Mouse (Mus musculus) hindbrain, embryonic 10.5 days (tissue): Measurements from ENCODE around the gene Plcxd2. TPM values are rescaled to one million over a fixed set of nuclear protein-coding genes. Genes with fewer than 3 reads are reported as not detected.

Source experiments
- DNase-seq: peaks from one replicate; pipeline ENCODE4 v3.0.0-alpha.2; 2017; ENCODE audit warnings: low spot score
- H3K27ac ChIP-seq: fragments of 300-500 bp; sonication (generic); 2 replicates; pipeline ENCODE4 v1.5.1; 2016; ENCODE audit warnings: mild to moderate bottlenecking, moderate library complexity
- H3K27me3 ChIP-seq: fragments of 300-500 bp; sonication (generic); 2 replicates; pipeline ENCODE4 v1.6.1; 2016; ENCODE audit warnings: mild to moderate bottlenecking; ENCODE audit not compliant: poor library complexity, insufficient read depth, severe bottlenecking
- H3K36me3 ChIP-seq: fragments of 300-500 bp; sonication (generic); 2 replicates; pipeline ENCODE4 v1.6.1; 2016; ENCODE audit warnings: mild to moderate bottlenecking, moderate library complexity
- H3K4me1 ChIP-seq: fragments of 300-500 bp; sonication (generic); replicated peaks from 2 replicates; pipeline ENCODE4 v1.6.1; 2016; ENCODE audit warnings: mild to moderate bottlenecking
- H3K4me3 ChIP-seq: fragments of 300-500 bp; sonication (generic); 2 replicates; pipeline ENCODE4 v1.5.1; 2016; ENCODE audit warnings: mild to moderate bottlenecking, moderate library complexity
- H3K9me3 ChIP-seq: fragments of 300-500 bp; sonication (generic); 2 replicates; pipeline ENCODE4 v1.6.1; 2016; ENCODE audit warnings: mild to moderate bottlenecking, moderate library complexity
- WGBS: fragments of 180-500 bp; shearing (Covaris S2); methylation state at CpG from one replicate; pipeline ENCODE4 v1.1.7; 2016; 5-methylcytosine and 5-hydroxymethylcytosine counted together
- polyA plus RNA-seq: library from polyadenylated mRNA; unstranded; fragments of >200 nt; fragmentation: Nextera tagmentation; extraction: Ambion mirVana; gene quantifications from 2 replicates; pipeline ENCODE4 v1.2.1, GENCODE M21; 2016

The Plcxd2 gene
- polyA plus RNA-seq, result 3.0 and 3.3 TPM in 2 replicates

DNA sequence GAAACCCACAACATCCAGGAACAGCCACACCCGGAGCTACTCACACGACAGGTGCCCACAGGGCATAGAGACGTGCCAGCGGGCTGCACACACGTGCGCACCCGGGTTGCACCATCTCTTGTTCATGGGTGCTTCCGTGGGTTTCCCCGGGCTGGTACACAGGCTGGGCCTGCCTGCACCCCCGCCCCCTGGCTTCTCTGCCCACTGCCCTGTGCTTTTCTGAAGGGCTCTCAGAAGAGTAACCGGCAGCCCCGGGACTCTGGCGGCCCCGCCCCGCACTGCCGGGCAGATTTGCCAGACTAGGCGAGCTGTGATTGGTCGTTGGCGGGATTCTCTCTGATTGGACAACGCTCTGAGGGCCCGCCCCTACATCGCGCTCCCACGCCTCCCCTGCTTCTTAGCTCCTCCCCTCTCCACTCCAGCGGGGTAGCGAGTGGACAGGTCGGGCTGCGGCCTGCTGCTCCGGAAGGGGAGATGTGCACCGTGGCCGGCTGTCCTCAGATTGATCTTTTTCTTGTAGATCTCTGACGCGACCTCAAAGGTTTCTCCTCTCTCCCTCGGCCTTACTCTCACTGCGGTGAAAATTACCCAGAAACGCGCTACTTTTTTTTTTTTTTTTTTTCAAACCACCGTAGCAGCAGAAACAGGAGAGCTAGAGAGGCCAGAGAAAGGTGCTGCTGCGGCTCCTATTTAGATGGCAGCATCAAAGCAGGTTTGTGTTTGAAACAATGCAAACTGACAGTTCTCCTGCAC is at the start of gene Plcxd2:
Gene Plcxd2, minus strand, starts transcription at position 66 of the 753 bp plus-strand sequence.
- peaks cover 15% of the 10 kb centered on the region for H3K4me1 ChIP-seq
- peaks cover 8% of the 10 kb centered on the region; the same call in 1 of the 2 replicates for H3K27me3 ChIP-seq
- DNase-seq, result peak; percentile 95
- no peaks in the 10 kb centered on the region for H3K36me3 ChIP-seq
- peak within 1 kb of the TSS; percentile 69 for H3K4me3 ChIP-seq
- no peaks in the 10 kb centered on the region for H3K9me3 ChIP-seq
- WGBS, result under 1% methylated on average over 39 of the region's 39 CpGs
- H3K27ac ChIP-seq, result peak within 1 kb of the TSS; percentile 86

DNA sequence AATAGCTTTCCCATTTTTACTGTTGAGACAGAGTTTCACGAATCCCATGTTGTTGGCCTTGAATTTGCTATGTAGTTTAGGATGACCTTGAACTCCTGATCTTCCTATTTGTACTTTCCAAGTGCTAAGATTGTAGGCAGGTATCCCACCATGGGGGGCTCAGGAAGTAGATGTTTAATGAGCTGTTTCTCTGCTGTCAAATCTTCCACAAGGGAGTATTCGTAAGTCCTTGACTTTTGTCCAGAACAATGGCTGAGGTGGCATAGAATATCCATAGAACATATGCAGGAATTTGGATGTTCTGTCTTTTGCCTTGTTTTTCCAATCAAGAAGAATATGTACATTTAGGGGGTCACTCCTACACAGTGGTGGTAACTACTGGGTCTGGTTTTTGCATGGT is 36.9 kb upstream of the Plcxd2 start:
- H3K27ac ChIP-seq, result no peak overlapping the region
- no peak overlapping the region for H3K4me3 ChIP-seq
- H3K9me3 ChIP-seq, result no peaks in the 10 kb centered on the region
- H3K4me1 ChIP-seq, result no peaks in the 10 kb centered on the region
- H3K27me3 ChIP-seq, result no peaks in the 10 kb centered on the region
- no peak for DNase-seq
- H3K36me3 ChIP-seq, result no peaks in the 10 kb centered on the region
- WGBS, result 89% methylated on average over 2 of the region's 2 CpGs

DNA sequence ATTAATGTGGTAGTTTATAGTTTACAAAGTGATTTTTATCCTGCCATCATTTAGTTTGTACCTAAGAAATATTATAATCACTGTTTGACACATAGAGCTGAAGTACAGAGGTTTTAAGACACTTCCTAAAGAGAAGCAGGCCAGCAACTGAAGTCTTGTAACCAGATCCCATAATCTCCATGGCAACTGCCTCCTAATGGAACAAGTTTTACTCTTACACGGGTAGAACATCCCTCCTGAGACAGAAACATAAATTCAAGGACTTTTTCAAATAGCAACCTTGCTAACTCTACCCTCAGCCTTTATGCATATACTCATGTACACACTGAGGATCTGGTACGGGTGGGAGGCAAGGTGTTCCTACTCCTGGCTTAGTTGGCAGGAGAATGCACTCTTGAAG is 26.2 kb upstream of the Plcxd2 start:
- no peak overlapping the region for H3K27ac ChIP-seq
- WGBS, result 58% methylated on average over 2 of the region's 2 CpGs
- H3K27me3 ChIP-seq, result no peaks in the 10 kb centered on the region
- H3K4me1 ChIP-seq, result no peaks in the 10 kb centered on the region
- no peak overlapping the region for H3K4me3 ChIP-seq
- DNase-seq, result no peak
- H3K9me3 ChIP-seq, result no peaks in the 10 kb centered on the region
- no peaks in the 10 kb centered on the region for H3K36me3 ChIP-seq

DNA sequence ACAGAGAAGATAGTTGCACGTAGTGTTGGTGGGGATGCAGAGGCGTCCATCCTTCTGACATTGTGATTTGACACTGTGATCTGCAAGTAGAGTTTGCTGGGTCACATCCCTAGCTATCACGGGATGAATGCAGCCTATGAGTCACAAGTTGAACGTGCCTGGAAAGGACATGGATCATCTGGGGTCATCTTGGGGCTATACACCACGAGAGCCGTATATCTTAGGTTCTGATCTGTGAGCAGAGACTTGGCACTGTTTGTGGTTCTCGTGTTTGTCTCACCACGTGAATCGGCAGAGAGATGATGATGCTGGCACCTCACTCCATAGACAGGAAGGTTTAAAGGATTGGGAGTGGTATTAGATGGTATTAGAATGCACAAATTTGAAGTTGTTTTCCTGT is 23.9 kb upstream of the Plcxd2 start:
- no peak overlapping the region for H3K27ac ChIP-seq
- no peaks in the 10 kb centered on the region for H3K36me3 ChIP-seq
- no peaks in the 10 kb centered on the region for H3K27me3 ChIP-seq
- no peak for DNase-seq
- 83% methylated on average over 9 of the region's 9 CpGs for WGBS
- H3K4me3 ChIP-seq, result no peak overlapping the region
- no peaks in the 10 kb centered on the region for H3K4me1 ChIP-seq
- no peaks in the 10 kb centered on the region for H3K9me3 ChIP-seq

DNA sequence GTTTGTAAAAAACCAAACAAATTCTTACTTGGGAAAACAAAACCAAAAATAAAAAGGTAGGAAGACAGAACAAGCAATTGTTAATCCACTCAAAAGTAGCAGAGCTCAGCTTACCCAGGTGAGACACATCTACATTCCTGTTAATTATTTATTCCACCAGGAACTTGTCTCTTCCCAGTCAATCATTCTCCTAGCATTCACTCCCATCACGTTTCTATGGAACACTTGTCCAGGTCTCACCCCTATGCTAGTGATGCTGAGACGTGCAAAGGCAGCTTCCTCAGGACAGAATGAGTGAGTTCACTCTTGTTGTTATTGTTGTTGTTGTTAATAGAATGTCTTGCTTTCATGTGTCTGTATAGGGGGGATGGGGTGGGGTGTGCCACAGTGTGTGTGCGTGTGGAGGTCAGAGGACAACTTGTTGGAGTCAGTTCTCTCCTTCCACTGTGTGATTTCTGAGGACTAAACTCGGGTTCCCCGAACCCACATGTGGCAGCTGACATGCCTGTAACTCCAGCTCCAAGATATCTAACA is 13.0 kb upstream of the Plcxd2 start:
- no peak overlapping the region for H3K4me3 ChIP-seq
- WGBS, result 79% methylated on average over 5 of the region's 5 CpGs

DNA sequence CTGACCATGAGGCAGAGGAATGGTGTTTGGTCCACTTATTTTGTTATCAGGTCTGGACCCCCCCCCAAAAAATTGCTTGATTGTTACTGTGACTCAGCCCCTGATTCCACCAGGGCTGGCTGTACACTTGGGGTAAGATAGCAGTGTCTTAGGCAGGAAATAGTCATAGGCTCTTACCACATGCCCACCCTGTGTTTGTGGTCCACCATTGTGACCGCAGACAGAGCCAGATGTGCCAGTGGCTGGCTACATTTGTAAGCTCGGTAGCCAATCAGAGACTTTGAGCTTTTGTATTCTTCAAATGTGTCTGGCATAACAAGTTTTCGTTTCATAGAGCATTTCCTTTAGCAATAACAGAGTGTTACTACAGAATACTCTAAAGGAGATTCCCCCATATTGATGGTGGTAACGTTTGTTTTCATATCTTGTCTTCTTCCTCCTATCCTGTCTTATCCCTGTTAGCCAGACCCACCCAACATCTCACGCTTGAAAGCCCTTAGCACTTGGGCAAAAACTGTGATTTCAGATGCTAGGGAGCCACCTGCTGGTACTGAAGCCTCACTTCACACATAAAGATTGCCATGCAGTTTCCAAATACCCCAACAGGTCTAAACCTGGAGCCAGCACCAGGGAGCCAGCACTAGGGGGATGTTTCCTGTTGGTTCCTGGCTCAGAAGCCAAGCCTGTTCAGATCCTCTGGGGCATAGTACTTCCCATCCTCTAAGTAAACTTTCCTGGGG is 12.3 kb upstream of the Plcxd2 start:
- no peaks in the 10 kb centered on the region for H3K27me3 ChIP-seq
- 56% methylated on average over 5 of the region's 5 CpGs for WGBS
- H3K27ac ChIP-seq, result no peak overlapping the region
- H3K9me3 ChIP-seq, result no peaks in the 10 kb centered on the region
- no peaks in the 10 kb centered on the region for H3K4me1 ChIP-seq
- H3K4me3 ChIP-seq, result no peak overlapping the region
- DNase-seq, result peak; percentile 47
- no peaks in the 10 kb centered on the region for H3K36me3 ChIP-seq

More for the DNA sequence above, 13.0 kb upstream of the Plcxd2 start:
- H3K36me3 ChIP-seq, result no peaks in the 10 kb centered on the region
- H3K4me1 ChIP-seq, result no peaks in the 10 kb centered on the region
- no peaks in the 10 kb centered on the region for H3K27me3 ChIP-seq
- H3K27ac ChIP-seq, result no peak overlapping the region
- no peak for DNase-seq
- no peaks in the 10 kb centered on the region for H3K9me3 ChIP-seq

DNA sequence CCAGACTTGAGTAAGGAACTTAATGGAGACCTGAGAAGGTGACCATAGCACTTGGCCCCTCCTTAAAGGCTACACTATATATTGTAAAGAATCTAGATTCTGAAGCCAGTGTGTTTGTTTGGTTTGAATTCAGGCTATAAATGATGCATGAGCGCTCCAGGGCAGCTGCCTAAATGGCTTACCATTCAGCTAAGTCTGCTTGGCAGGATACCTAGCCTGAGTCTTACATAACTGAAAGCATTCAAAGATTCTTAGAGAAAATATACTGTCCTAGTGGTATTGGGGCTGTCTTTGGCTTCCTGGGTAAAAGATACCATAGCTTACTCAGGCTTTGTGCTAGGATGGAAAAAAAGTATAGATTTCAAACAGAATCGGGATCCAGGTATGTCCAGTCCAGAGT is 11.3 kb upstream of the Plcxd2 start:
- H3K9me3 ChIP-seq, result no peaks in the 10 kb centered on the region
- 93% methylated on average over 2 of the region's 2 CpGs for WGBS
- H3K27ac ChIP-seq, result no peak overlapping the region
- no peak for DNase-seq
- H3K27me3 ChIP-seq, result no peaks in the 10 kb centered on the region
- no peak overlapping the region for H3K4me3 ChIP-seq
- no peaks in the 10 kb centered on the region for H3K4me1 ChIP-seq
- no peaks in the 10 kb centered on the region for H3K36me3 ChIP-seq

DNA sequence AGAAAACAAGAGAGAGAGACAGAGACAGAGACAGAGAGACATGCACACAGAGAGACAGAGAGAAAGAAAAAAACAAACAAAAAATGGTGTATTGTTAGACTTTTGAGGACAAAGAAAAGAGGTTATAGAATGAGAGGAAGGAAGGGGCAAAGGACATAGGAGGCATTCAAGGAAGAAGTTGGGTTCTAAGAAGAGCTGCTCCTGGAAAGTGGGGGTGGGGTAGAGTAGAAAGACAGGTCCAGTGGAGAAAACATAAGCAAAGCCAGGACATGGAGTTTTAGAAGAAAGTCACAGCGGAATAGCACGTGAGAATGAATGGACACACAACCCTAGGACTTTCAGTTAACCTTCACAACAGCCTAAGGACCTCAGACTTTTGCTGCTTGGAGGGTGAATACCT is 10.4 kb upstream of the Plcxd2 start:
- Histone ChIP-seq H3K27ac (no peak overlapping the region), H3K4me3 (no peak overlapping the region), H3K36me3 (no peaks in the 10 kb centered on the region), H3K27me3 (no peaks in the 10 kb centered on the region), H3K4me1 (no peaks in the 10 kb centered on the region), H3K9me3 (no peaks in the 10 kb centered on the region)
- DNase-seq, result no peak
- WGBS, result 83% methylated on average over 2 of the region's 2 CpGs

DNA sequence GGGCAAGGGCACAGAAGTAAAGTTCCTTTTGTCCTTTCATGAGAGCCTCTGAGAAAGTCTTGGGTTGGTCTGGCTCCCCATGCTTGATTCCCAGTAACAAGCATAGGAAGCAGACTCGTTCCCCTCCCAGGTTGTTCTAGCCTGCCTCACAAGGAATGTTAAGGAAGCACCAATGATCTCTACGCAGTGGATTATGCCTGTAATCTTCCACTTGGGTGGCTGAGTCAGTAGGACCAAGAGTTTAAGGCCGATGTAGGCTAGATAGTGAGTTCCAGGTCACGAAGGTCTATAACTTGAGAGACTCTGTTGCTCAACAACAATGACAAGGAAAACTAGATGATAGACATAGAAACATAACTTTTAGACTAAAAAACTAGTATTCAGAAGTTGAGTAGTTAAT is 9.8 kb upstream of the Plcxd2 start:
- H3K36me3 ChIP-seq, result no peaks in the 10 kb centered on the region
- H3K27me3 ChIP-seq, result no peaks in the 10 kb centered on the region
- no peak overlapping the region for H3K4me3 ChIP-seq
- no peak overlapping the region for H3K27ac ChIP-seq
- H3K9me3 ChIP-seq, result no peaks in the 10 kb centered on the region
- H3K4me1 ChIP-seq, result no peaks in the 10 kb centered on the region
- 86% methylated on average over 4 of the region's 4 CpGs for WGBS
- no peak for DNase-seq

DNA sequence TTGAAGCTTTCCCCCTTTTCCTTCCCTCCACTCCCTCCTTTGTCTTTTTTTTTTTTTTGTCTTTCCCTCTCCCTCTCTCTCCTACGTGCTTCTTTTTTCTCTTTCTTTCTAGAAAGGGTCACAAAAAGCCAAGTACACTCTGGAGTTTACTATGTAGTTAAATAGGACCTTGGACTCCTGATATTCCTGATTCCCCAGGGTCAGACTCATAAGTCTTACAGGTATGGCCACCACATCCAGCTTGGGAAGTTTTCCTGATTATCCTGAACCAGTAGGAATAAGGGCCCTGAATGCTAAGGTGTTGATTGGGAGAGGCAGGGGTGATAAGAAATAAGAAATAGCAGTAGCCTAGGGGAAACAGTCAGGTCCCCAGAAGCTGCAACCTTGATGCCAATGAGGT is 9.3 kb upstream of the Plcxd2 start:
- no peaks in the 10 kb centered on the region for H3K9me3 ChIP-seq
- H3K27me3 ChIP-seq, result no peaks in the 10 kb centered on the region
- H3K36me3 ChIP-seq, result no peaks in the 10 kb centered on the region
- H3K27ac ChIP-seq, result no peak overlapping the region
- no peak for DNase-seq
- WGBS, result 58% methylated on average over 1 of the region's 1 CpGs
- H3K4me1 ChIP-seq, result no peaks in the 10 kb centered on the region
- no peak overlapping the region for H3K4me3 ChIP-seq

DNA sequence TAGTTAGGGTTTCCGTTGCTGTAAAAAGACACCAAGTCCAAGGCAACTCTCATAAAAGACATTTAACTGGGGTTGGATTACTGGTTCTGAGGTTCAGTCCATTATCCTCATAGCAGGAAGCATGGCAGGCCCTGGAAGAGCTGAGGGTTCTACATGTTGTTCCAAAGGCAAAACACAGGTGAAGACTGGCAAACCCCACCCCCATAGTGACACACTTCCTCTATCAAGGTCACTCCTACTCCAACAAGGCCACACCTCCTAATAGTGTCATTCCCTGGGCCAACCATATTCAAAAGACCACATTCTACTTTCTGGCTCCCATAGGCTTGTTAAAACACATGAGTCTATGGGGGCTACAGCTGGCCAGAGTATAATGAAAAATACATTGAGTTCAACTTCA is 1.7 kb upstream of the Plcxd2 start:
- DNase-seq, result no peak

DNA sequence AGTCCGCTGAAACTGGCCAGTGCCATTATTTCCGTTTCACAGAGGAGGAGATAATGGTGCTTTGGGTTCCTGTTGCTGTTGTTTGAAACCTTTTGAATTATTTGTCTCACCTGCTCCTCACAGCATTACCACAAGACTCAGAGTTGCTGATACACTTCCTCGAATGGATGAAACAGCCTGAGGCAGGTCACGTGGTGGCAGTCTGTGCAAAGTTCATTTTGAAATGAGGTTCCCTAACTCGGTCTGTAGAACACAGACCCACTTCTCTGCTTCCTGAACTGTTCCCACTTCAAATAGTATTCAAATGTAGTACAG is 845 bp upstream of the Plcxd2 start:
- peaks cover 7% of the 10 kb centered on the region; the same call in 1 of the 2 replicates for H3K27me3 ChIP-seq
- peaks cover 15% of the 10 kb centered on the region for H3K4me1 ChIP-seq
- peak overlapping the region; percentile 69 for H3K4me3 ChIP-seq
- no peaks in the 10 kb centered on the region for H3K9me3 ChIP-seq
- H3K36me3 ChIP-seq, result no peaks in the 10 kb centered on the region
- DNase-seq, result no peak
- H3K27ac ChIP-seq, result peak overlapping the region; percentile 86
- 13% methylated on average over 5 of the region's 5 CpGs for WGBS

More for the DNA sequence above, 1.7 kb upstream of the Plcxd2 start:
- H3K4me1 ChIP-seq, result peaks cover 15% of the 10 kb centered on the region
- H3K27ac ChIP-seq, result no peak overlapping the region
- H3K9me3 ChIP-seq, result no peaks in the 10 kb centered on the region
- H3K4me3 ChIP-seq, result no peak overlapping the region
- WGBS, result 91% methylated on average over 1 of the region's 1 CpGs
- peaks cover 7% of the 10 kb centered on the region; the same call in 1 of the 2 replicates for H3K27me3 ChIP-seq
- no peaks in the 10 kb centered on the region for H3K36me3 ChIP-seq

DNA sequence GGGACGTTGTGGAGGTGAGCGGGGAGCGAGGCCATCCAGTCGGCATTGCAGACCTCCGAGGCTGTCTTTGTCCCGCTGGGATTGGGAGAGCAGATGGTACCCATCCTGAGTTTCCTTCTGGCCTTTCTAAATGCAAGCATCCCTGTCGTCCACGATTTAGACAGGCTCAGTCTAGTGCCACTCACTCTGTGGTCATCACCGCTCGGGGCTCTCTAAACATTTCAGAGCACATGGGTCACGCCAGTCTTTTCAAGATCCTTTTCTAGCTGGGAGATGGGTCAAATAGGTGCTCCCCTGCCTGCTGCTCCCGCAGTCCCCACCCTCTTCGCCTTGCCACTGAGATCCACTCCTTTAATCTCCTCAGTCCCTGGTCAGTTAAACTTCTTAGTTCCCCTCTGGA is 301 bp downstream of the Plcxd2 start:
- peak; percentile 33 for DNase-seq
- under 1% methylated on average over 13 of the region's 13 CpGs for WGBS
- H3K4me3 ChIP-seq, result peak overlapping the region; percentile 69
- peaks cover 15% of the 10 kb centered on the region for H3K4me1 ChIP-seq
- no peaks in the 10 kb centered on the region for H3K36me3 ChIP-seq
- H3K27ac ChIP-seq, result peak overlapping the region; percentile 86
- peaks cover 10% of the 10 kb centered on the region; the same call in 1 of the 2 replicates for H3K27me3 ChIP-seq
- H3K9me3 ChIP-seq, result no peaks in the 10 kb centered on the region
